Mouse (Mus musculus) embryonic facial prominence, embryonic 10.5 days (tissue): ENCODE results near the gene Creb3l1. TPM values are rescaled to one million over a fixed set of nuclear protein-coding genes. Genes with fewer than 3 reads are reported as not detected.

Experiments used
- DNase-seq: peaks from one replicate; pipeline ENCODE4 v3.0.0-alpha.2; 2017; ENCODE audit warnings: low spot score
- H3K27ac ChIP-seq: fragments of 300-500 bp; sonication (generic); replicated peaks from 2 replicates; pipeline ENCODE4 v1.5.1; 2016; ENCODE audit warnings: mild to moderate bottlenecking
- H3K27me3 ChIP-seq: fragments of 300-500 bp; sonication (generic); replicated peaks from 2 replicates; pipeline ENCODE4 v1.6.1; 2016; ENCODE audit warnings: low read depth, mild to moderate bottlenecking; ENCODE audit not compliant: poor library complexity, severe bottlenecking
- H3K36me3 ChIP-seq: fragments of 300-500 bp; sonication (generic); replicated peaks from 2 replicates; pipeline ENCODE4 v1.6.1; 2016; ENCODE audit warnings: mild to moderate bottlenecking, moderate library complexity
- H3K4me1 ChIP-seq: fragments of 300-500 bp; sonication (generic); 2 replicates; pipeline ENCODE4 v1.6.1; 2016
- H3K4me3 ChIP-seq: fragments of 300-500 bp; sonication (generic); 2 replicates; pipeline ENCODE4 v1.5.1; 2016; ENCODE audit warnings: mild to moderate bottlenecking, moderate library complexity
- H3K9me3 ChIP-seq: fragments of 300-500 bp; sonication (generic); 2 replicates; pipeline ENCODE4 v1.6.1; 2016; ENCODE audit warnings: mild to moderate bottlenecking
- WGBS: fragments of 180-500 bp; shearing (Covaris S2); methylation state at CpG from one replicate; pipeline ENCODE4 v1.1.7; 2016; 5-methylcytosine and 5-hydroxymethylcytosine counted together
- polyA plus RNA-seq: library from polyadenylated mRNA; unstranded; fragments of >200 nt; fragmentation: Nextera tagmentation; extraction: Ambion mirVana; gene quantifications from 2 replicates; pipeline ENCODE4 v1.2.1, GENCODE M21; 2016

Creb3l1 gene
- polyA plus RNA-seq, 1 experiment from 2014 or later: 1.0 TPM

GRCm38 (mm10) chr2:91955875-91956274, 68.4 kb downstream of the Creb3l1 start:
- H3K4me1 ChIP-seq: peaks cover 54% of the 10 kb centered on the region
- no peaks in the 10 kb centered on the region for H3K27me3 ChIP-seq
- no peak overlapping the region for H3K27ac ChIP-seq
- WGBS: 81% methylated on average over 6 of the region's 6 CpGs
- no peak for DNase-seq
- no peak overlapping the region for H3K4me3 ChIP-seq
- H3K36me3 ChIP-seq: peaks cover 29% of the 10 kb centered on the region
- H3K9me3 ChIP-seq: no peaks in the 10 kb centered on the region

GRCm38 (mm10) chr2:91955121-91955591, 69.1 kb downstream of the Creb3l1 start:
- Histone ChIP-seq H3K4me1 (peaks cover 56% of the 10 kb centered on the region), H3K9me3 (no peaks in the 10 kb centered on the region), H3K27me3 (no peaks in the 10 kb centered on the region), H3K36me3 (peaks cover 23% of the 10 kb centered on the region), H3K27ac (0 out of 2 replicates have a peak overlapping the region, but pooled peaks have one; percentile 25), H3K4me3 (no peak overlapping the region)
- WGBS: 90% methylated on average over 4 of the region's 4 CpGs
- no peak for DNase-seq

GRCm38 (mm10) chr2:91953825-91954224, 70.5 kb downstream of the Creb3l1 start:
- no peak for DNase-seq
- peaks cover 56% of the 10 kb centered on the region for H3K4me1 ChIP-seq
- 17% methylated on average over 5 of the region's 5 CpGs for WGBS

GRCm38 (mm10) chr2:91950275-91951085, 73.8 kb downstream of the Creb3l1 start:
- H3K4me1 ChIP-seq: peaks cover 72% of the 10 kb centered on the region
- no peaks in the 10 kb centered on the region for H3K9me3 ChIP-seq
- peak overlapping the region; percentile 81 for H3K27ac ChIP-seq
- H3K27me3 ChIP-seq: no peaks in the 10 kb centered on the region
- H3K4me3 ChIP-seq: peak overlapping the region; percentile 41
- WGBS: 20% methylated on average over 15 of the region's 15 CpGs
- H3K36me3 ChIP-seq: peaks cover 3% of the 10 kb centered on the region
- peak; percentile 78 for DNase-seq

More at GRCm38 (mm10) chr2:91953825-91954224, 70.5 kb downstream of the Creb3l1 start:
- H3K9me3 ChIP-seq: no peaks in the 10 kb centered on the region
- no peaks in the 10 kb centered on the region for H3K27me3 ChIP-seq
- H3K36me3 ChIP-seq: peaks cover 16% of the 10 kb centered on the region
- no peak overlapping the region for H3K4me3 ChIP-seq
- H3K27ac ChIP-seq: peak overlapping the region; percentile 62

- Histone ChIP-seq H3K36me3 (peaks cover 12% of the 10 kb centered on the region), H3K4me3 (peak overlapping the region; percentile 41), H3K4me1 (peaks cover 75% of the 10 kb centered on the region), H3K9me3 (no peaks in the 10 kb centered on the region), H3K27ac (peak overlapping the region; percentile 81), H3K27me3 (no peaks in the 10 kb centered on the region)
- DNase-seq: no peak
- 71% methylated on average over 17 of the region's 17 CpGs for WGBS
Observed at GRCm38 (mm10) chr2:91949411-91950274, 74.7 kb downstream of the Creb3l1 start.

GRCm38 (mm10) chr2:91948792-91949241, 75.5 kb downstream of the Creb3l1 start:
- 82% methylated on average over 3 of the region's 3 CpGs for WGBS
- Histone ChIP-seq H3K27ac (peak overlapping the region; percentile 81), H3K9me3 (no peaks in the 10 kb centered on the region), H3K4me1 (peaks cover 74% of the 10 kb centered on the region), H3K4me3 (no peak overlapping the region), H3K27me3 (no peaks in the 10 kb centered on the region), H3K36me3 (peaks cover 13% of the 10 kb centered on the region)
- no peak for DNase-seq

GRCm38 (mm10) chr2:91948151-91948509, 76.2 kb downstream of the Creb3l1 start:
- 74% methylated on average over 6 of the region's 6 CpGs for WGBS
- no peak for DNase-seq
- no peaks in the 10 kb centered on the region for H3K9me3 ChIP-seq
- H3K4me3 ChIP-seq: no peak overlapping the region
- peak overlapping the region; percentile 81 for H3K27ac ChIP-seq
- no peaks in the 10 kb centered on the region for H3K27me3 ChIP-seq
- H3K36me3 ChIP-seq: peaks cover 17% of the 10 kb centered on the region
- H3K4me1 ChIP-seq: peaks cover 67% of the 10 kb centered on the region

GRCm38 (mm10) chr2:91947397-91948150, 76.7 kb downstream of the Creb3l1 start:
- Histone ChIP-seq H3K4me1 (peaks cover 66% of the 10 kb centered on the region), H3K36me3 (peaks cover 18% of the 10 kb centered on the region), H3K4me3 (peak overlapping the region; percentile 11; the same call in 1 of the 2 replicates), H3K9me3 (no peaks in the 10 kb centered on the region), H3K27ac (peak overlapping the region; percentile 81), H3K27me3 (no peaks in the 10 kb centered on the region)
- DNase-seq: no peak
- WGBS: 53% methylated on average over 11 of the region's 11 CpGs

GRCm38 (mm10) chr2:91946836-91947235, 77.5 kb downstream of the Creb3l1 start:
- peak overlapping the region; percentile 81 for H3K27ac ChIP-seq
- peaks cover 66% of the 10 kb centered on the region for H3K4me1 ChIP-seq
- WGBS: 81% methylated on average over 6 of the region's 6 CpGs

GRCm38 (mm10) chr2:91945483-91945882, 78.8 kb downstream of the Creb3l1 start, which contains the start of gene Gm9821:
Gene Gm9821 (plus strand): TSS chr2:91945703.
- no peaks in the 10 kb centered on the region for H3K27me3 ChIP-seq
- peak within 1 kb of the TSS; percentile 65 for H3K27ac ChIP-seq
- peaks cover 62% of the 10 kb centered on the region for H3K4me1 ChIP-seq
- WGBS: 81% methylated on average over 18 of the region's 18 CpGs
- H3K36me3 ChIP-seq: peaks cover 38% of the 10 kb centered on the region
- no peak for DNase-seq
- no peaks in the 10 kb centered on the region for H3K9me3 ChIP-seq
- peak within 1 kb of the TSS; percentile 21; the same call in 1 of the 2 replicates for H3K4me3 ChIP-seq

More at GRCm38 (mm10) chr2:91946836-91947235, 77.5 kb downstream of the Creb3l1 start:
- no peak for DNase-seq
- Histone ChIP-seq H3K27me3 (no peaks in the 10 kb centered on the region), H3K36me3 (peaks cover 26% of the 10 kb centered on the region), H3K4me3 (0 out of 2 replicates have a peak overlapping the region, but pooled peaks have one; percentile 11), H3K9me3 (no peaks in the 10 kb centered on the region)

- peak; percentile 87 for DNase-seq
- Histone ChIP-seq H3K27ac (peak overlapping the region; percentile 65), H3K9me3 (no peaks in the 10 kb centered on the region), H3K36me3 (peaks cover 49% of the 10 kb centered on the region), H3K4me3 (peak overlapping the region; percentile 21; the same call in 1 of the 2 replicates), H3K4me1 (peaks cover 53% of the 10 kb centered on the region), H3K27me3 (no peaks in the 10 kb centered on the region)
- 47% methylated on average over 13 of the region's 13 CpGs for WGBS
Observed at GRCm38 (mm10) chr2:91944170-91944950, 79.9 kb downstream of the Creb3l1 start.
